Mouse (Mus musculus) 3T3-L1 (cell line): ENCODE data around the gene Slf2.

Source experiments
- DNase-seq: peaks from one replicate; pipeline ENCODE4 v3.0.0-alpha.2; 2015; ENCODE audit warnings: low read depth, low spot score

The Slf2 gene

GRCm38 (mm10) chr19:45030746-45031693 lies 100.1 kb downstream of the Slf2 start:
- DNase-seq, result peak; percentile 98

- DNase-seq, result peak; percentile 97
These were observed 100.8 kb downstream of the Slf2 start for GRCm38 (mm10) chr19:45031780-45032179.
